Mouse (Mus musculus): ENCODE measurements around the gene Fbxo46.

DNA sequence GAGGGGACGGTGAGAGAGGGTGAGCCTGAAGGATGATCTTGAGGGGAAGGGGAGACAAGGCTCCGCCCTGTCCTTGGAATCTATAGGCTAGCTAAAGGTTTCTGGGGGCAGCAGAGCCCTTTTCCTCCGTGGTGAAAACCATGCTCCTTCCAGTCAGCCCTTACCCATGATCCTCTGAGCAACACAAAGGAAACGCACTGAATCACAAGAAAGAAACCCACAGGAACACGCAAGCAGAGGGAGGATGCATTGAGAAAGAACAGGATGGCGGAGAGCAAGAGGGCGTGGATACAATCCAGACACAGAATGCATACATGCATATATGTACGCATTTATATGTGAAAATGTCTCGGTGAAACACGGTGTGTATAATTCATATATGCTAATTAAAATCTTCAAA lies 49.8 kb downstream of the Fbxo46 start:
- TF ChIP-seq GATA1 (IDR thresholded peaks at IDR 0.05; ENCODE audit: borderline replicate concordance, low read length) (no peak), FLI1 (IDR thresholded peaks at IDR 0.05; ENCODE audit: low read length) (no peak)

Data from megakaryocyte, embryonic 14.5 days (primary cell).